Mouse (Mus musculus): Measurements from ENCODE around the gene 6430531B16Rik.

GRCm38 (mm10) chr7:139946032-139946431 lies 32.5 kb downstream of the 6430531B16Rik start:
- no peak for TF ChIP-seq CTCF (IDR thresholded peaks at IDR 0.05; ENCODE audit: low read depth, low read length)
- TF ChIP-seq TAL1 (conservative IDR thresholded peaks at IDR 0.05; ENCODE audit: low read depth, low read length): no peak
- TF ChIP-seq POLR2AphosphoS5 (IDR thresholded peaks at IDR 0.05; ENCODE audit: insufficient replicate concordance, low read depth, low read length): no peak
- no peak for TF ChIP-seq GATA1 (IDR thresholded peaks at IDR 0.05; ENCODE audit: borderline replicate concordance, low read length)
- no peak for TF ChIP-seq GATA2 (IDR thresholded peaks at IDR 0.05; ENCODE audit: borderline replicate concordance, low read depth, low read length)

All from G1E (cell line).